Mouse (Mus musculus) liver, embryonic 15.5 days (tissue): Measurements from ENCODE around the gene Tcl1. TPM values are rescaled to one million over a fixed set of nuclear protein-coding genes. Genes with fewer than 3 reads are reported as not detected.
"Not testable (repeated sequence)": the region's sequence is repeated elsewhere in the genome, so short reads cannot be mapped to it uniquely, and the experiment has no call there.

ENCODE experiments used
- ATAC-seq: fragments of 200-750 bp; cut with Nextera tagmentation; 2 replicates; pipeline ENCODE4 v1.8.0; 2017; ENCODE audit warnings: moderate number of reproducible peaks, mild to moderate bottlenecking, moderate library complexity; ENCODE audit not compliant: insufficient read depth
- H3K27ac ChIP-seq: fragments of 300-500 bp; sonication (generic); replicated peaks from 2 replicates; pipeline ENCODE4 v1.5.1; 2015; ENCODE audit warnings: mild to moderate bottlenecking, inconsistent platforms
- H3K27me3 ChIP-seq: fragments of 300-500 bp; sonication (generic); 2 replicates; pipeline ENCODE4 v1.6.1; 2015; ENCODE audit warnings: mild to moderate bottlenecking, inconsistent platforms
- H3K36me3 ChIP-seq: fragments of 300-500 bp; sonication (generic); replicated peaks from 2 replicates; pipeline ENCODE4 v1.6.1; 2015; ENCODE audit warnings: moderate library complexity, mild to moderate bottlenecking, inconsistent platforms
- H3K4me1 ChIP-seq: fragments of 300-500 bp; sonication (generic); replicated peaks from 2 replicates; pipeline ENCODE4 v1.6.1; 2015; ENCODE audit warnings: inconsistent platforms
- H3K4me2 ChIP-seq: fragments of 300-500 bp; sonication (generic); 2 replicates; pipeline ENCODE4 v1.6.1; 2015; ENCODE audit warnings: moderate library complexity, mild to moderate bottlenecking, inconsistent platforms
- H3K4me3 ChIP-seq: fragments of 300-500 bp; sonication (generic); replicated peaks from 2 replicates; pipeline ENCODE4 v1.5.1; 2015; ENCODE audit warnings: mild to moderate bottlenecking, inconsistent platforms
- H3K9ac ChIP-seq: fragments of 300-500 bp; sonication (generic); 2 replicates; pipeline ENCODE4 v1.6.1; 2015; ENCODE audit warnings: moderate library complexity, mild to moderate bottlenecking, inconsistent platforms
- H3K9me3 ChIP-seq: fragments of 300-500 bp; sonication (generic); replicated peaks from 2 replicates; pipeline ENCODE4 v1.6.1; 2016; ENCODE audit warnings: inconsistent platforms
- WGBS: fragments of 180-500 bp; shearing (Covaris S2); methylation state at CpG from one replicate; pipeline ENCODE4 v1.1.7; 2015; ENCODE audit warnings: mixed read lengths; ENCODE audit not compliant: insufficient replicate concordance; 5-methylcytosine and 5-hydroxymethylcytosine counted together
- polyA plus RNA-seq: library from polyadenylated mRNA; unstranded; fragments of >200 nt; fragmentation: Nextera tagmentation; extraction: Ambion mirVana; gene quantifications from 2 replicates; pipeline ENCODE4 v1.2.1, GENCODE M21; 2015

Gene Tcl1
- polyA plus RNA-seq, 1 experiment from 2014 or later: not detected

DNA sequence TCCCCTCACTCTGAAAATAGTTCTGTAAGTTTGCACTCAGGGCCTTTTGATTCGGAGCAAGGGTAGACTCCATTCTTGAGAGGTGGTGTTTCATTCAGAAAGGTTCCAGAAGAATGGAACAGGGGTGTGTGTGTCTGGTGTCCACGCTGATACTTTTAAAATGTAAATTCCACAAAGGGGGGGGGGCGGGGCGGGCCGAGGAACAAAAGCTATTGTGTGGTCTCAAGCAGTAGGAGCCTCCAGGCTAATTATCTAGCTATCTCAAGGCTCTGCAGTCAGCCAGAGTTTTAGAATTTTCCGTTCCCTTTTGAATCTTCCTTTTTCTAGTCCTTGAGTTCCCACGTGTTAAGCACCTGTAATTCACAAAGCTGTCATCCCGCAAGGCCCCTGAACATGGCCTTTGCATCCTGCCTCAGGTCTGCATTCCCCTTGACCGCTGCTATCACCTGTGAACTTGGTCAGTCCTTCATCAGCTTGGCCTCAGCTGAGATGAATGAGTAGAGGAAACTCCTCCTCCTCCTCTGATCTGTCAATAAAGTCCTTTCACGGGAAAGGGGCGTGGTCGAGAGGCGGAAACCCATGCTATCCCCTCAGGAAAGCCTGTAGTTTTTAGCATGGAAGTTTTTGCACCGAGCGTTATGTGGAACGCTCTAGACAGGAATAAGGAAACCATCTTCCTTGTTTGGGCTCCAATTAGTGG, 2.2 kb upstream of the Tcl1 start:
- no peaks in the 10 kb centered on the region for H3K27me3 ChIP-seq
- H3K4me2 ChIP-seq: no peak overlapping the region
- H3K9ac ChIP-seq: no peak overlapping the region
- H3K9me3 ChIP-seq: no peaks in the 10 kb centered on the region
- WGBS: 51% methylated on average over 16 of the region's 16 CpGs
- no peaks in the 10 kb centered on the region for H3K36me3 ChIP-seq
- no peak overlapping the region for H3K27ac ChIP-seq
- ATAC-seq: no peak
- no peaks in the 10 kb centered on the region for H3K4me1 ChIP-seq
- H3K4me3 ChIP-seq: no peak overlapping the region

DNA sequence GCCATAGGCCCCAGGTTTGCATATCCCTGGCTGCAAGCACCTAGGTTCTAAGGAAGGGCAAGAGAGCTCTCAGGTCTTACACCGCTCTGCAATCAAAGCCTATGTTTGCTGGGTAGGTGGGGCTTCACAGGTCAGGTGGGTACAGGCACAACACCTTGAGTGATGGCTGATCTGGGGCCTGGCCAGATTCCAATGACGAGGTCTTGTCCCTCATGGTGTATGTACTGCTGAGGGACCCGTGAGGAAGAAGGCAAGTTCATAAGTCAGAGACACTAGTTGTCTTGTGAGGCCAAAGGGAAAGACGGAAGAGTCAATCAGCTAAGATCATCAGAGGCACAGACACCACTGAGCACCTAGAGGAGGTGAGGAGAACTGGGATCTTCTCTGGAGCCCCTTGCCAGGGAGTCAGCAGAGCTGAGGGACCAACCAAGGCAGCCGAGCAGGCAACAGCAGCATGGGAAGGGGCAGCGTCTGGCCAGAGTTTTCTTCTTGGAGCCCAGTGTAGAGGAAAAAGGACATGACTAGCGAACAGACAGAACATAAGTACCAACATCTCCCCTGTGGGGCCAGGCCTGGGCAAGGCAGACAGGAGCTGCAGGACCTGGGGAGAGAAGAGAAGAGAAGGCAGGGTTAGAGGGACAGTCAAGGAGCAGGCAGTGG, 5.4 kb downstream of the Tcl1 start:
- H3K4me3 ChIP-seq: no peak overlapping the region
- 60% methylated on average over 7 of the region's 7 CpGs for WGBS

DNA sequence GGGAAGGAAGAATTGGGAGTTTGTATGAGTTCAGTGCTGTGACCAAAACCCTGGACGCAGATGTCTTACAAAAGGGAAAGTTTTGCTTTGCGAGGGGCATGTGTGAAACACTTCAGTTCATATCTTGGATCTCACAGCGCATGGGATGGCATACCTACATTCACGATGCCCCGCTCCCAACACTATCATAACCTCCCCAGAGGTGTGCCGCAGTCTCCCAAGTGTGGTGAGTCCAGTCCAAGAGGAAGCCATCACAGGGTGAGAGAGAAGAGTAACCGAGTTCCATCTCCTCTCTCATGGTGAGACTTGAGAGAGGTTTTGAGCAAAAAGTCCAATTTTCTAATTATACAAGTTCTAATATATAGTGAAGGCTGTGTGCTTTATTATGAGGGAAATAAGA, 13.4 kb downstream of the Tcl1 start:
- Histone ChIP-seq H3K36me3 (no peaks in the 10 kb centered on the region), H3K4me3 (no peak overlapping the region), H3K4me1 (no peaks in the 10 kb centered on the region), H3K9ac (no peak overlapping the region), H3K4me2 (no peak overlapping the region), H3K9me3 (no peaks in the 10 kb centered on the region), H3K27me3 (no peaks in the 10 kb centered on the region), H3K27ac (no peak overlapping the region)
- WGBS: 68% methylated on average over 7 of the region's 7 CpGs
- ATAC-seq: no peak

More for the DNA sequence above, 5.4 kb downstream of the Tcl1 start:
- Histone ChIP-seq H3K27ac (no peak overlapping the region), H3K9me3 (no peaks in the 10 kb centered on the region), H3K4me2 (no peak overlapping the region), H3K27me3 (no peaks in the 10 kb centered on the region), H3K36me3 (no peaks in the 10 kb centered on the region), H3K4me1 (no peaks in the 10 kb centered on the region), H3K9ac (no peak overlapping the region)
- ATAC-seq: no peak

DNA sequence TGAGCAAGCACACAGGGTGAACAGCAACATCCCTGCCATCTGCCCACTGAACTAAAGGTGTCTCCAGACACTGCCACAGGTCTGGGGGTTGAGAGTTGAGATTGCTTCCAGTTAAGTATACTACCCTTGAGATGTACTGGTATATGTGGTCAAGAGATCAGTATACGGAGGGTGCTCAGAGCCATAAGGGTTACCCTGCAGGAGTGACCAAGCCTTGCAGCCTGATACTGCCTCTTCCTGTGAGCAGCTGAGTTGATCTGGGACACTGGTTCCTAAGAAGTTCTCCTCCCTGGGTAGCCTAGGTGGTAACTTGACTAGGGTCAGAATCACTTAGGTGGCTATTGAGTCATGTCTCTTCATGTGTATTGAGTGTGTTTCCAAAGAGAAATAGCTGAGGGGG, 14.2 kb downstream of the Tcl1 start:
- Histone ChIP-seq H3K9ac (no peak overlapping the region), H3K27ac (no peak overlapping the region), H3K4me3 (no peak overlapping the region), H3K27me3 (no peaks in the 10 kb centered on the region), H3K36me3 (no peaks in the 10 kb centered on the region), H3K4me2 (no peak overlapping the region), H3K4me1 (no peaks in the 10 kb centered on the region), H3K9me3 (no peaks in the 10 kb centered on the region)
- ATAC-seq: no peak
- WGBS: 67% methylated on average over 1 of the region's 1 CpGs

DNA sequence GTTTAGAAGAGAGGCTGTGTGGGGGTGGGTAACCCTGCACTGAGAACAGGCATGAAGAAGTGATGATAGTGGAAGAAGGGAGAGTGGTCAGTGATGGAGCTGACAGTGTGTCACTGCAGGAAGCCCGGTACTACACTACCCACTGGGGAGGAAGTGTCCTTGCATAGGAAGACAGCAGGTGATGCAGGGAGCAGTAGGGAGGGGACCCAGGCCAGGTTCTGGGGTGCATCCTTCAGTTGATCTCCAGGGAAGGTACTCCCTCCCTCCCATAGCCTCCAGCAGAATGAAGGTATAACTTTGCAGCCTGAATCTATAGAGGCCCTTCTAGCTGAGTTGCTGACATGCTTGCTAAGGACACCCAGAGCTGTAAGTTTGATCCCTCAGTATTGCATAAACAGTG, 15.5 kb downstream of the Tcl1 start:
- WGBS: 42% methylated on average over 1 of the region's 1 CpGs
- Histone ChIP-seq H3K36me3 (no peaks in the 10 kb centered on the region), H3K9me3 (no peaks in the 10 kb centered on the region), H3K9ac (no peak overlapping the region), H3K4me3 (no peak overlapping the region), H3K4me2 (no peak overlapping the region), H3K27ac (no peak overlapping the region), H3K27me3 (no peaks in the 10 kb centered on the region), H3K4me1 (no peaks in the 10 kb centered on the region)
- no peak for ATAC-seq

DNA sequence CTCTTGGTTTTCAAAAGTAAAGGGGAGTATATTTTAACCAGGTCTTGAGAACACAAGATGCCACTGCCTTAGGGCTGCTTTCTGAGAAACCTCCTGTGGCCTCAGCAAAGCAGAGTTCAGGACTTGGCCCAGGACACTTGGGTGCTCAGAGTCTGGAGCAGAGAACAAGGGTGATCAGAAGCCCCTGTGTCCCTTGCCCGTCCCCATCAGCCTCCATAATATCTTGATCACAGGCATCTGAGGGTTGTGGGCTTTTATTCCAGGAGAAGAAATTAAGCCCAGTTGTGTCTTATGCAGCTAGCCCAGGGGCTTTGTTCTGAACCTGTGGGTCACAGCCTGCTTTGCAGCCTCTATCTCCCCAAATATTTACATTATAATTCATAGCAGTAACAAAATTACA, 20.9 kb downstream of the Tcl1 start, which contains the start of gene Tcl1b4:
Gene Tcl1b4, plus strand, starts transcription at position 301 of the 400 bp plus-strand sequence.
- H3K27ac ChIP-seq, H3K36me3 ChIP-seq, H3K4me1 ChIP-seq, H3K27me3 ChIP-seq, ATAC-seq, H3K9ac ChIP-seq, H3K9me3 ChIP-seq, H3K4me3 ChIP-seq, H3K4me2 ChIP-seq: not testable (repeated sequence)
- WGBS: 48% methylated on average over 1 of the region's 1 CpGs

DNA sequence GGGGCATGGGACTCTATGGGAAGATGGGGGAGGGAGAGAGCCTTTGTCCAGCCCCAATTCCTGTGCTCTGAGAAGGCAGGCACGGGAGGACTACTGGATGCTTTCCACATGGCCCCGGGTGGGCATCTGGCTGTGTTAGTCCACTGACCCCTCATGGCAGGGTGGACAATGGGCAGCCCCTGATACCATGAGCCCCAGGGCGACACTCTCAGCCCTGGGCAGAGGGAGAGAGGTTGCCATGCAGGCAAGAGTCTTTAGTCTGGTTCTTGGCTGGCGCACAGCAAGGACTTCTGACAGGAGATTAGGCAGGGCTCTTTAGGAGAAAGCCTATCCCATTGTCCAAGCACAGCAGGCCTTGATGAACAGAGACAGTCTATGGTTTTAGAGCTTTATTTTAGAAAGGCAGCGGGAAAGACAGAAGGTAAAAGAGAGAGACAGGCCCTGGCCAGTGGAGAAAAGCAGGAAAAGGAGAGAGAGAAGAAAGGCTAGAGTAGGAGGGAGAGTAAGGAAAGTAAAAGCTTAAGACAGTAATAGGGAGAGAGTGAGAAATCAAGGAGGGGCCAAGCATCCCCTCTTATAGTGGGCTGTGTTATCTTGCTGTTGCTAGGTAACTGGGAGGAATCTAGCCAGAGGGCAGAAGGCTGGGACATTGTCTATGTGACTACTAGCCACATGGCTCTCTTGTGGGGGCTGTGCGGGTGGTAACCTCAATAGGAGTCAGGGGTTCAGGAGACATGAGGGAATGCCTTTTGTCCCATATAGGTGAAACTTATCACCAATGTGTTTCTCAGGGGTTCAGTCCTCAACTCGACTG, 22.7 kb downstream of the Tcl1 start:
- H3K9ac ChIP-seq, H3K9me3 ChIP-seq, H3K27me3 ChIP-seq, H3K4me1 ChIP-seq, H3K27ac ChIP-seq, H3K4me2 ChIP-seq, ATAC-seq, H3K4me3 ChIP-seq, H3K36me3 ChIP-seq: not testable (repeated sequence)
- 55% methylated on average over 7 of the region's 7 CpGs for WGBS

DNA sequence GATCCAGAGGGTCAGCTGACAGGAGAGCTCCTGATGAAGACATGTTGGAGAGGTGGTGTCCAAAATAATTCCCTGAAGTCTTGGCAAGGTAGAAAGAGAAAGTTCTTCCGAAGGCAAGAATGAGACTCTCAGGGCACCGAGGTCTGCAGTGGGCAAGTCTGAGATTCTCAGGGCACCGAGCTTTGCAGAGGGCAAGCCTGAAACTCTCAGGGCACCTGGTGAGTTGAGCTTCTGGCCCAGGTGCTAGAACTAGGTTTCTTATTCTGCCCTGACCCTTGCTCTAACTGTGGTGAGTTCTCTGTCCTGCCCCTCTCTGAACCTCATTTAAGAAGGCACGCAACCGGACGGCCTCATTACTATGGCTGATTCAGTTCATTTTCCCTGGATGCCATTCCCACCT, 31.9 kb downstream of the Tcl1 start, which contains the start of gene Tcl1b3:
Gene Tcl1b3, plus strand, starts transcription at position 301 of the 400 bp plus-strand sequence.
- H3K27me3 ChIP-seq, H3K4me1 ChIP-seq, H3K9me3 ChIP-seq, H3K4me2 ChIP-seq, H3K4me3 ChIP-seq, H3K9ac ChIP-seq, ATAC-seq, H3K27ac ChIP-seq, H3K36me3 ChIP-seq: not testable (repeated sequence)
- WGBS: 71% methylated on average over 6 of the region's 6 CpGs

DNA sequence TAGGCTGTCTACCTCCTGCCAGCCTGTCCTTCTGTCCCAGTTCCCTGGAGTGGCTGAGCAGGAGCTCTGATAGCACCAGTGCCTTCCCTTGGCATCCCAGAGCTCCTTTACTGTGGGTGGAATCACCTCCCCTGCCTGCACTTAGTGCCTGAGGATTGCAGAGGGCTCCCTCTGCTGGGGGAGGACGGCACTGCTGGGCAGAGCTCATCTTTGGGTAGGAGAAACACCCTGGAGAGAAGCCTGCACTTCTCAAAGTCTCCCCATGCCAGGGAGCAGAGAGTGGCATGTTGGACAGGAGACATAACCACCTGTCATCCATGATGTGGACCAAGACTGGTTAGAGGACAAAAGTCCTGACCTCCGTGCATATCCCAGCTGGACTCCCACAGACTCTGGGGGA, 33.6 kb downstream of the Tcl1 start:
- H3K27ac ChIP-seq, H3K9ac ChIP-seq, H3K4me3 ChIP-seq, ATAC-seq, H3K4me1 ChIP-seq, H3K4me2 ChIP-seq, H3K9me3 ChIP-seq, H3K27me3 ChIP-seq, H3K36me3 ChIP-seq: not testable (repeated sequence)
- 17% methylated on average over 2 of the region's 2 CpGs for WGBS

DNA sequence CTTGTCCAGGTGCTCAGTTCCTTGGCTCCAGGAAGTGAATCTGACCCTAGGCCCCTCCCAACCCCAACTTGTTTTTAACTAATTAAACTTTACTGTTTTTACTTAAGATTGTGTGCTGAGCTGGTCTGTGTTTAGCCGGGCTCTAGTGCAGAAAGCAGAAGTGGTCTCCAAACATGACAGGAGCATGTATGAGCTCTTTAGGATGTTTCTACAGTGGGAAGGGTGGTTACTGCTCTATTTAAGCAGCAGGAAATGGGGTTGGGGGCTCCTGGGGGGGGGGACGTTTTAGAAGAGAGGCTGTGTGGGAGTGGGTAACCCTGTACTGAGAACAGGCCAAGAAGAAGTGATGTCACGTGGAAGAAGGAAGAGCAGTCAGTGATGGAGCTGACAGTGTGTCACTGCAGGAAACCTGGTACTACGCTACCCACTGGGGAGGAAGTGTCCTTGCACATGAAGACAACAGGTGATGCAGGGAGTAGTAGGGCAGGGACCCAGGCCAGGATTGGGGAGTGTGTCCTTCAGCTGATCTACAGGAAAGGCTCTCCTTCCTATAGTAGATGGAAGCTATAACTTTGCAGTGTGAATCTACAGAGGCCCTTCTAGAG, 41.5 kb downstream of the Tcl1 start:
- 20% methylated on average over 4 of the region's 4 CpGs for WGBS

DNA sequence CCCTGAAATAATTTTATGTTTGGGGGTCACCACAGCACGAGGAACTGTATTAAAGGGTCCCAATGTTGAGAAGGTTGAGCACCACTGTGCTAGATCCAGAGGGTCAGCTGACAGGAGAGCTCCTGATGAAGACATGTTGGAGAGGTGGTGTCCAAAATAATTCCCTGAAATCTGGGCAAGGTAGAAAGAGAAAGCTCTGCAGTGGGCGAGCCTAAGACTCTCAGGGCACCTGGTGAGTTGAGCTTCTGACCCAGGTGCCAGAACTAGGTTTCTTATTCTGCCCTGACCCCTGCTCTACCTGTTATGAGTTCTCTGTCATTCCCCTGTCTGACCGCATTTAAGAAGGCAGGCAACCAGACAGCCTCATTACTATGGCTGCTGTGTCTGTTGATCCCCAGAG, 46.5 kb downstream of the Tcl1 start, which contains the start of gene Tcl1b5:
Gene Tcl1b5, plus strand, starts transcription at position 301 of the 400 bp plus-strand sequence.
- H3K9me3 ChIP-seq, H3K36me3 ChIP-seq, ATAC-seq, H3K4me3 ChIP-seq, H3K4me1 ChIP-seq, H3K4me2 ChIP-seq, H3K27me3 ChIP-seq, H3K27ac ChIP-seq, H3K9ac ChIP-seq: not testable (repeated sequence)
- 40% methylated on average over 3 of the region's 3 CpGs for WGBS

More for the DNA sequence above, 41.5 kb downstream of the Tcl1 start:
- not testable (repeated sequence) for H3K4me2 ChIP-seq, H3K4me3 ChIP-seq, H3K36me3 ChIP-seq, H3K9ac ChIP-seq, H3K27me3 ChIP-seq, H3K27ac ChIP-seq, H3K9me3 ChIP-seq, H3K4me1 ChIP-seq, ATAC-seq
